Mouse (Mus musculus) neural tube, embryonic 15.5 days (tissue): ENCODE data around the gene Mrtfa. TPM values are rescaled to one million over a fixed set of nuclear protein-coding genes. Genes with fewer than 3 reads are reported as not detected.
A peak's percentile ranks its signal among the peaks of the same experiment; 100 is the strongest.

ENCODE experiments used
- ATAC-seq: fragments of 200-750 bp; cut with Nextera tagmentation; 2 replicates; pipeline ENCODE4 v1.8.0; 2017; ENCODE audit warnings: mild to moderate bottlenecking, moderate TSS enrichment, moderate library complexity; ENCODE audit not compliant: low FRiP score
- H3K27ac ChIP-seq: fragments of 300-500 bp; sonication (generic); replicated peaks from 2 replicates; pipeline ENCODE4 v1.5.1; 2015; ENCODE audit warnings: mild to moderate bottlenecking, inconsistent platforms
- H3K27me3 ChIP-seq: fragments of 300-500 bp; sonication (generic); replicated peaks from 2 replicates; pipeline ENCODE4 v1.6.1; 2015; ENCODE audit warnings: inconsistent platforms
- H3K36me3 ChIP-seq: fragments of 300-500 bp; sonication (generic); 2 replicates; pipeline ENCODE4 v1.6.1; 2015; ENCODE audit warnings: inconsistent platforms
- H3K4me1 ChIP-seq: fragments of 300-500 bp; sonication (generic); 2 replicates; pipeline ENCODE4 v1.6.1; 2015; ENCODE audit warnings: inconsistent platforms
- H3K4me2 ChIP-seq: fragments of 300-500 bp; sonication (generic); 2 replicates; pipeline ENCODE4 v1.6.1; 2015; ENCODE audit warnings: inconsistent platforms, mild to moderate bottlenecking, moderate library complexity
- H3K4me3 ChIP-seq: fragments of 300-500 bp; sonication (generic); replicated peaks from 2 replicates; pipeline ENCODE4 v1.5.1; 2015; ENCODE audit warnings: mild to moderate bottlenecking, inconsistent platforms
- H3K9ac ChIP-seq: fragments of 300-500 bp; sonication (generic); replicated peaks from 2 replicates; pipeline ENCODE4 v1.6.1; 2015; ENCODE audit warnings: mild to moderate bottlenecking, inconsistent platforms
- H3K9me3 ChIP-seq: fragments of 300-500 bp; sonication (generic); replicated peaks from 2 replicates; pipeline ENCODE4 v1.6.1; 2016; ENCODE audit warnings: inconsistent platforms
- WGBS: fragments of 180-500 bp; shearing (Covaris S2); methylation state at CpG from one replicate; pipeline ENCODE4 v1.1.7; 2015; ENCODE audit warnings: mixed read lengths; 5-methylcytosine and 5-hydroxymethylcytosine counted together
- polyA plus RNA-seq: library from polyadenylated mRNA; unstranded; fragments of >200 nt; fragmentation: Nextera tagmentation; extraction: Ambion mirVana; gene quantifications from 2 replicates; pipeline ENCODE4 v1.2.1, GENCODE M21; 2015

The Mrtfa gene
- polyA plus RNA-seq, 1 experiment from 2014 or later: 27.9 TPM

DNA sequence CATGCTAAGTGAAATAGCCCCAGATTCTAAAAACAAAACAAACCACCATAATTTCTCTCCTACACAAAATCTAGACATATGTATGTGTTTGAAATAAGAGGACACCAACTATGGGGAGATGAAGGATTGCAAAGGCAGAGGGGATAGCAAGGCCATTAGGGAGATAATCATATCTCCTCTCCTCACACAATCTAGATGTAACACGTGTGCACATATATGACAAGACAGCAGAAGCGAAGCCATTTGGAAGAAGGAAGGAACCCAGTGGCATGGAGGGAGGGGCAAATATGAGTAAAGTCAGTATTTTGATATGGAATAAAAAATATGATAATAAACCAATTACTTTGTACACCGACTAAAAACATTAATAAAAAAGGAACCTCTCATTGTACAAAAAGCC lies 91.9 kb downstream of the Mrtfa start:
- Histone ChIP-seq H3K36me3 (no peaks in the 10 kb centered on the region), H3K27me3 (no peaks in the 10 kb centered on the region), H3K27ac (no peak overlapping the region), H3K4me1 (peaks cover 11% of the 10 kb centered on the region), H3K9ac (no peak overlapping the region), H3K9me3 (no peaks in the 10 kb centered on the region), H3K4me2 (no peak overlapping the region), H3K4me3 (no peak overlapping the region)
- 91% methylated on average over 3 of the region's 3 CpGs for WGBS
- no peak for ATAC-seq

DNA sequence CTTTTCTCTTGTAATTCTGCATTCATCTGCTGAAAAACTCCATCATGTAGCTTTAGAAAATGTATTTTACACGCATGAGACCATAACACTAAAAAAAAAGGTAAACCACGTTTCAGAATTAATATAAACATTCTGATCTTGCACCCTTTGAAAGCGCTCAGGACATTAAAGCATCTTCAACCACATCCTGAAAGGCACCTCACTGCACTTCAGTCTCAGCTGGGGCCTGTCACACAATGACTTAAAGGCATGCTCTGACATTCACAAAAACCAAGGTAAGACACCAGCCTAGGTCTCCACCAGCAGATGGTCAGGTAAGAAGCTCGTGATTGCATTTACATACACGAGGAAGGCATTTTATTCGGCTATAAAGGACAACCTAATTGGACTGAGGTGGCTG lies 92.7 kb downstream of the Mrtfa start:
- Histone ChIP-seq H3K27ac (no peak overlapping the region), H3K36me3 (no peaks in the 10 kb centered on the region), H3K4me3 (no peak overlapping the region), H3K4me2 (no peak overlapping the region), H3K27me3 (no peaks in the 10 kb centered on the region), H3K4me1 (peaks cover 4% of the 10 kb centered on the region), H3K9me3 (no peaks in the 10 kb centered on the region), H3K9ac (no peak overlapping the region)
- 85% methylated on average over 6 of the region's 6 CpGs for WGBS
- ATAC-seq: no peak

DNA sequence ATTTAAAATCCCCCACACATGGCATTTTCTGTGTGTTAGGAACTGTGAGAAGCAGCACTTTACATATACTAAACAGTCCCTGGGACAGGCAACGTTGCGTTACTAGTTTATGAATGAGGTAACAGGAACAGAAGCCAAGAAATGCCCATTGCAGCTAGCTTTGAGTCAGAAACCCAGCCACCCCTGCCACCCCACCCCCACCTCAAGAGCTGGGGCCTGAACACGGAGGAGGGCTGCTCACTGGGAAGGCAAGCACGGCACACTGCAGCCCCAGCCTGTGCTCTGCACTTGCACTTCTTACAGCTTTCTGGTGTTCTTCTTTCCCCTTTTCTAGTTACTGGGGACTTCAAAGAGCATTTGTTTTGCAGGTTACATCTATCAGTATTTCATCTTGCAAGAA lies 93.1 kb downstream of the Mrtfa start:
- 37% methylated on average over 4 of the region's 4 CpGs for WGBS
- Histone ChIP-seq H3K4me2 (no peak overlapping the region), H3K4me3 (no peak overlapping the region), H3K27me3 (no peaks in the 10 kb centered on the region), H3K9ac (no peak overlapping the region), H3K9me3 (no peaks in the 10 kb centered on the region), H3K4me1 (peaks cover 4% of the 10 kb centered on the region), H3K36me3 (no peaks in the 10 kb centered on the region), H3K27ac (no peak overlapping the region)
- ATAC-seq: no peak

DNA sequence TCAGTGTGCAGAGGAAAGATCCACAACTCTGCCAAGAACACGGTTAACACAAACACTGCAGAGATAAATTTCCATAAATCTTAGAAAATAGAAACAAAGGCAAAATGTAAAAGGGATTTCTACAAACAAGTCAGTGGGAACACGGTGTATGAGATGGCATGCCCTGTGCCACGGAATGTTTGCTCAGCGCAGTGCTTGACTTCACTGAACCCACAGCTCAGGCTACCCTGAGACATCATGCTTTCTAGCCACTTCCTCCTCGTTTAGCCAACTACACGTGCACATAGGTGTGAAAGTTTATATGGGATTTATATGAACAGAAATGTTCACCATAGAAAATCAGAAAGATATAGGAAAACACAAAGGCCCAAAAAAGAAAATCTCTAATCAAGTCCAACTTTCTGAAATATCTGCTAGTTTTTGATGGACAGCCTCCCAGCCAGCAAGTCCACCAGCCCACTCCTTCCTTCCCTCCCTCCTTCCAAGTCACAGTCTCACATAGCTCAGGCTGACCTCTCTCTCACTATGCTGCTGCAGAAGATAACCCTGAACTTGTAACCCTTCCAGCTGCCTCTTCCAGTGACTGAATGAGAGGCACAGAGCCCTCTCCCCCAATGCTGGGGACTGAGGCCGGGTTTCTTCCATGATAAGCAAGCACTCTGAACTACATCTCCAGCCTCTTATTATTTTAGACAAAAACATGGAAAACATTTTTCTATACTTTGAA lies 94.1 kb downstream of the Mrtfa start:
- Histone ChIP-seq H3K4me2 (no peak overlapping the region), H3K27me3 (no peaks in the 10 kb centered on the region), H3K36me3 (no peaks in the 10 kb centered on the region), H3K9ac (no peak overlapping the region), H3K4me1 (peaks cover 4% of the 10 kb centered on the region), H3K4me3 (no peak overlapping the region), H3K27ac (no peak overlapping the region), H3K9me3 (no peaks in the 10 kb centered on the region)
- 81% methylated on average over 7 of the region's 7 CpGs for WGBS
- no peak for ATAC-seq

DNA sequence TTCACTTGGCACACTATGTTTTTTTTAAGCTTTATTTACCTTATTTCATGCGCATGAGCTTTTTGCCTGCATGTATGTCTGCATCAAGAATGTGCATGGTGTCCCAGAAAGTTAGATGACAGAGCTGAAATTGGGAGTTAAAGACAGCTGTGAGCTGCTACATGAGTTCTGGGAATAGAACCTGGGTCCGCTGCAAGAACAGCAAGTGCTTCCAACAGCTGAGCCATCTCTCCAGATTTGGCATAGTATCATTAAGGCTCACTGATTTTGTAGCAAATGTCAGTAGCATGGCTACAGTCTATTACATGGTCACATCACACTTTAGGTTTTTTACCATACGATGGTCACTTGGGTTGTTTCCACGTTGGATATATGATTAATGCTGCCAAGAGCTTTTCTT lies 97.5 kb downstream of the Mrtfa start:
- Histone ChIP-seq H3K27ac (no peak overlapping the region), H3K9ac (no peak overlapping the region), H3K4me1 (peaks cover 4% of the 10 kb centered on the region), H3K4me2 (no peak overlapping the region), H3K27me3 (no peaks in the 10 kb centered on the region), H3K4me3 (no peak overlapping the region), H3K36me3 (no peaks in the 10 kb centered on the region), H3K9me3 (no peaks in the 10 kb centered on the region)
- 93% methylated on average over 4 of the region's 4 CpGs for WGBS
- no peak for ATAC-seq

DNA sequence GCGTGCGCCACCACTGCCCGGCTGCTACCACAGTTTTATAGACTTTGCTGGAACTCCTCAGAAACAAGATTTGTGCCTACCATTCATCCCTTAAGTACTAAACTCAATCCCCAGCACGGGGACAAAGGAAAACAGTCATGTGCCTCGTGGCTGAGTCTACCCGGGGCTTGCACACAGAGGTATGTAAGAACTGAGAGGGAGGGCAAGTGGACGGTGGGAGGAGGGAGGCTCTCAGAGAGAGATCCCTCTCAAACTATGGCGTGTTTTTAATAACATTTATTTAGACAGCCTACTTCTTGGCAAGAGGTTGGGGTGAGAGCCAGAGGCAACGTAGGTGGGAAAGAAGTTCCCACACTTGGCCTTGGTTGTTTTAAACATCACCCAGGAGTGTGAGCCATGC lies 98.8 kb downstream of the Mrtfa start:
- no peak for ATAC-seq
- peaks cover 9% of the 10 kb centered on the region; the same call in 1 of the 2 replicates for H3K4me1 ChIP-seq
- H3K9me3 ChIP-seq: no peaks in the 10 kb centered on the region
- H3K4me3 ChIP-seq: no peak overlapping the region
- no peak overlapping the region for H3K27ac ChIP-seq
- H3K36me3 ChIP-seq: no peaks in the 10 kb centered on the region
- no peak overlapping the region for H3K4me2 ChIP-seq
- WGBS: 77% methylated on average over 9 of the region's 9 CpGs
- no peaks in the 10 kb centered on the region for H3K27me3 ChIP-seq
- no peak overlapping the region for H3K9ac ChIP-seq

DNA sequence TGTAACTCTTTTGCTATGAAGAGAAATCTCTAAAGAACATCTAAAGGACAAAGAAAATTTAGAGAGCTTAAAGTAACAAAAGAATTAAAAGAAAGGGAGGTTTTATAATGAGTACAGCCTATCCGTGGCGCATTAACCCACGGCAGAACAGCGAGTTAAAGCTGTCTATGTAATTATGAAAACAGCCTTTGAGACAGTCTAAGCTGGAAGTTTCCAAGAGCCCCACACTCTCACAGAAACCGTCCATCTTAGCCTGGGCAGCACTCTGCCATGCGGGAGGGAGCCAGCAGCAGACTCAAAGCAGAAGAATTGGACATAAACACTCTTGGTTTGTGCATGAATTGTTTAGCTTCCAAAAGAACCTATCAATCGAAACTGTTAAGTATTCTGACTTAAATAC lies 103.0 kb downstream of the Mrtfa start:
- no peak overlapping the region for H3K27ac ChIP-seq
- no peaks in the 10 kb centered on the region for H3K27me3 ChIP-seq
- ATAC-seq: no peak
- H3K9ac ChIP-seq: no peak overlapping the region
- no peak overlapping the region for H3K4me3 ChIP-seq
- no peaks in the 10 kb centered on the region for H3K9me3 ChIP-seq
- WGBS: 52% methylated on average over 7 of the region's 7 CpGs
- peaks cover 24% of the 10 kb centered on the region for H3K4me1 ChIP-seq
- H3K4me2 ChIP-seq: no peak overlapping the region
- H3K36me3 ChIP-seq: no peaks in the 10 kb centered on the region

DNA sequence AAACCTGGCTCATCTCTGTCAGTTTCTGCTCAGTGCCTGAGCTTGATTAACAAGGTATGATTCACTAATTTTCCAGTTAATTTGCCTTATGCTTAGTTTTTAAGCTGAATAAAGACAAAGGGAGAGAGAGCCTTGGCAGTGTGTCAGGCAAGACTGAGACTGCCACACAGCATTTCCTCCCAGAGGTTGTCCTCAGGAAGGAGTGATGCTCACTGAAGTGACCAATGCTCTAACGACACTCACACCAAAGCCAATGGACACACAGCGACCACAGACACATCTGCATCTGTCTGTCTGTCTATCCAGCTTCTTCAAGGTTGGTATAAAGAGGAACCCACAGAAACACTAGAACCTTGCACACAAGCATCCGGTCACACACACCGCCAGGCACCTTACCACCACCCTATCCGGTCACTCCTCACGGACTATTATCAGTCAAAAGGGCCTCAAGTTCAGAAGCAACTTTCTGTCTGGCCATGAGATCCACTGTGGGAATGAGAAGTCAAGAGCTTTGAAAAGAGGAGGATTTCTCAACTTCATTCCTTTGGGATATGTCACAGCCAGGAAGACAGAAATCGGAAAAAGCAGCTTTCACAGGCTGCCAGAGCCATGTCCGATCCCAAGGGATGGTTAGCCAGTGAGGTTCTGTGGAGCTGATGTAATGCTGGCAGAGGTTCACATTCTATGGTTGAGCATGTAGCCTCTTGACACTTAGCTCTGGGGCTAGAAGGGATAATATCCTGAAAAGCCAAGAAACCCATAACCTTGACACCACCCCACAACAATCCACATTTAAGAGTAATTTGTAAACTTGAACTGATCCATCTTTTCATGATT lies 103.7 kb downstream of the Mrtfa start:
- Histone ChIP-seq H3K4me3 (no peak overlapping the region), H3K9ac (no peak overlapping the region), H3K27ac (peak overlapping the region; percentile 25; the same call in 1 of the 2 replicates), H3K27me3 (no peaks in the 10 kb centered on the region), H3K9me3 (no peaks in the 10 kb centered on the region), H3K4me2 (no peak overlapping the region), H3K36me3 (no peaks in the 10 kb centered on the region), H3K4me1 (peaks cover 24% of the 10 kb centered on the region)
- 85% methylated on average over 8 of the region's 8 CpGs for WGBS
- ATAC-seq: no peak

DNA sequence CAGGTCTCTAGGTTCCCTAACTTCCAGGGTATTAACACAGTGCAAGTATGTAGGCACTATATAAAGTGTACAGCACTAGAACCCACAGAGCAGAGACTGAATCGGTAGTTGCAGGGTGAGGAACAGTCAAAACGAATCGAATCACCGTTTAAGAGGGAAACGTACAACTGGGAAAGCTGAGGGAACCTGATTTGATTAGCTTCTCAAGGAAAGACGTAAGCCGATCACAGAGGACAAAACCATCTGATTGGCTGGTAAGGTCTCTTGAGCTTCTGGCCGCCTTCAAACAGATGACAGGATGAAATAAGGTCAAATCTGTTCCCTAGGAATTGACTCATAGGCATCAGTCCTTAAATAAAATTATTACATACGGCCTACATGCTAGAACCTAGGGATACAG lies 106.7 kb downstream of the Mrtfa start:
- no peak overlapping the region for H3K27ac ChIP-seq
- no peak for ATAC-seq
- H3K27me3 ChIP-seq: no peaks in the 10 kb centered on the region
- H3K4me2 ChIP-seq: no peak overlapping the region
- no peaks in the 10 kb centered on the region for H3K36me3 ChIP-seq
- H3K4me1 ChIP-seq: peaks cover 24% of the 10 kb centered on the region
- 74% methylated on average over 9 of the region's 9 CpGs for WGBS
- H3K4me3 ChIP-seq: no peak overlapping the region
- H3K9me3 ChIP-seq: no peaks in the 10 kb centered on the region
- no peak overlapping the region for H3K9ac ChIP-seq

DNA sequence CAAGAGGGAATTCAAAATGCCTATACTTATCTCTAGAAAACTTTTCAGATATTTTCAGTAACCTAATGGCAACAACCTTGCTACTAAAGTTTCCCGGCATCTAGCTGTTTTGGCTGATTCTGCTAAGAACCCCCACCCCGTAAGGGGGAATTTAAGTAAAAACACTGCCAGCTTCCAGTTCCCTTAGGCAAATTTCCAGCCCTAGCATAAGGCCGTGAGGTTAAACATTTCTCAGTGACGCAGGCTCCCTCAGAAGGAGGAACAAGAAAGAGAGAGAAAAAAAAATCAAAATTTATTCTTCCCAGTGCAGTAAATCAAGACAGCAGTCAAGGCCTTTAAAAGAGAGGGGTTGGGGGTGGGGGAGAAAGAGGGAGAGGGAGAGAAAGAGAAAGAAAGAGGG lies 107.3 kb downstream of the Mrtfa start:
- Histone ChIP-seq H3K4me3 (no peak overlapping the region), H3K36me3 (no peaks in the 10 kb centered on the region), H3K9ac (no peak overlapping the region), H3K4me1 (peaks cover 24% of the 10 kb centered on the region), H3K27ac (no peak overlapping the region), H3K27me3 (no peaks in the 10 kb centered on the region), H3K4me2 (no peak overlapping the region), H3K9me3 (no peaks in the 10 kb centered on the region)
- ATAC-seq: no peak
- WGBS: 43% methylated on average over 4 of the region's 4 CpGs

DNA sequence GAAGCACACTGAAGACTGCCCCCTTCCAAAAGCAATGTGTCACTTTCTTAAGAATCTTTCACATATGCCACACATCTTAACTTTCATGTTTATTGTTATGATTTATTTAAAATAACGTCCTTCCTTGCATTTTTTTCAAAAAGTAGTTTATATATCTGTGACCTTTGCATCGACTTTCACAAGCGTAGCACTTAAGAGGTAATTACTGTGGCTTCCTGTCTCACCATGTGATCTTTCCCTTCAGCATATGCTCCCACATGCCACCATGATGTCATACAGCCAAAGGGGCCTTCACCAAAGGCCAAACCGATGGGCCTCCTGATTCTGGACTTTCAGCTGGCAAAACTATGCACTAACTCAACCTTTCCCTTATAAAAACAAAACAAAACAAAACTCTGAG lies 109.3 kb downstream of the Mrtfa start:
- no peak overlapping the region for H3K9ac ChIP-seq
- 82% methylated on average over 4 of the region's 4 CpGs for WGBS
- peaks cover 10% of the 10 kb centered on the region for H3K4me1 ChIP-seq
- no peak overlapping the region for H3K4me2 ChIP-seq
- no peaks in the 10 kb centered on the region for H3K27me3 ChIP-seq
- H3K27ac ChIP-seq: no peak overlapping the region
- ATAC-seq: no peak
- no peaks in the 10 kb centered on the region for H3K9me3 ChIP-seq
- no peaks in the 10 kb centered on the region for H3K36me3 ChIP-seq
- H3K4me3 ChIP-seq: no peak overlapping the region

DNA sequence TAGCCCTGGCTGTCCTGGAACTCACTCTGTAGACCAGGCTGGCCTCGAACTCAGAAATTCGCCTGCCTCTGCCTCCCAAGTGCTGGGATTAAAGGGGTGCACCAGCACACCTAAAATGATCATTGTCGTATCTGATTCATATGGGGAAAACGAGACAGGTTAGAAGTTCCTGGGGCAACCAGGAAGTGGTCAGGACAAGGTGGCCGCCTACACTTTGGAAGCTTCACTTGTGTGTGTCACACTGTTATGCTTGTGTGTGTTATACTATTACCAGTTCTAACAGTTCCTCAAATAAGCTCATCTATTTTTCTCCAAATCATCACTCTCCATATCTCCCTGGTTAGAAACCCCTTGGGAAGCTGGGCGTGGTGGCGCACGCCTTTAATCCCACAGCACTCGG lies 110.2 kb downstream of the Mrtfa start:
- WGBS: 96% methylated on average over 9 of the region's 9 CpGs
- no peaks in the 10 kb centered on the region for H3K36me3 ChIP-seq

More for the DNA sequence above, 110.2 kb downstream of the Mrtfa start:
- H3K27me3 ChIP-seq: no peaks in the 10 kb centered on the region
- no peak overlapping the region for H3K4me3 ChIP-seq
- no peak for ATAC-seq
- no peak overlapping the region for H3K9ac ChIP-seq
- no peaks in the 10 kb centered on the region for H3K9me3 ChIP-seq
- H3K4me2 ChIP-seq: no peak overlapping the region
- H3K27ac ChIP-seq: no peak overlapping the region
- peaks cover 10% of the 10 kb centered on the region for H3K4me1 ChIP-seq
